Mouse (Mus musculus) lung, embryonic 15.5 days (tissue): ENCODE measurements around the gene Bsn. TPM values are rescaled to one million over a fixed set of nuclear protein-coding genes. Genes with fewer than 3 reads are reported as not detected.
A peak's percentile ranks its signal among the peaks of the same experiment; 100 is the strongest.

Experiments used
- ATAC-seq: fragments of 200-750 bp; cut with Nextera tagmentation; 2 replicates; pipeline ENCODE4 v1.8.0; 2017; ENCODE audit warnings: moderate number of reproducible peaks, borderline replicate concordance; ENCODE audit not compliant: low FRiP score, low TSS enrichment; ENCODE audit errors: extremely low read depth
- H3K27ac ChIP-seq: fragments of 300-500 bp; sonication (generic); 2 replicates; pipeline ENCODE4 v1.5.1; 2015; ENCODE audit warnings: moderate library complexity, mild to moderate bottlenecking, inconsistent platforms
- H3K27me3 ChIP-seq: fragments of 300-500 bp; sonication (generic); 2 replicates; pipeline ENCODE4 v1.6.1; 2015; ENCODE audit warnings: inconsistent platforms
- H3K36me3 ChIP-seq: fragments of 300-500 bp; sonication (generic); 2 replicates; pipeline ENCODE4 v1.6.1; 2015; ENCODE audit warnings: inconsistent platforms
- H3K4me1 ChIP-seq: fragments of 300-500 bp; sonication (generic); 2 replicates; pipeline ENCODE4 v1.6.1; 2015; ENCODE audit warnings: inconsistent platforms
- H3K4me2 ChIP-seq: fragments of 300-500 bp; sonication (generic); 2 replicates; pipeline ENCODE4 v1.6.1; 2015; ENCODE audit warnings: inconsistent platforms, mild to moderate bottlenecking, moderate library complexity
- H3K4me3 ChIP-seq: fragments of 300-500 bp; sonication (generic); 2 replicates; pipeline ENCODE4 v1.5.1; 2015; ENCODE audit warnings: mild to moderate bottlenecking, inconsistent platforms
- H3K9ac ChIP-seq: fragments of 300-500 bp; sonication (generic); 2 replicates; pipeline ENCODE4 v1.6.1; 2015; ENCODE audit warnings: inconsistent platforms
- H3K9me3 ChIP-seq: fragments of 300-500 bp; sonication (generic); 2 replicates; pipeline ENCODE4 v1.6.1; 2016; ENCODE audit warnings: inconsistent platforms
- WGBS: fragments of 180-500 bp; shearing (Covaris S2); methylation state at CpG from one replicate; pipeline ENCODE4 v1.1.7; 2015; 5-methylcytosine and 5-hydroxymethylcytosine counted together
- polyA plus RNA-seq: library from polyadenylated mRNA; unstranded; fragments of >200 nt; fragmentation: Nextera tagmentation; extraction: Ambion mirVana; gene quantifications from 2 replicates; pipeline ENCODE4 v1.2.1, GENCODE M21; 2015

Gene Bsn
- polyA plus RNA-seq, 1 experiment from 2014 or later, result 0.34 TPM

DNA sequence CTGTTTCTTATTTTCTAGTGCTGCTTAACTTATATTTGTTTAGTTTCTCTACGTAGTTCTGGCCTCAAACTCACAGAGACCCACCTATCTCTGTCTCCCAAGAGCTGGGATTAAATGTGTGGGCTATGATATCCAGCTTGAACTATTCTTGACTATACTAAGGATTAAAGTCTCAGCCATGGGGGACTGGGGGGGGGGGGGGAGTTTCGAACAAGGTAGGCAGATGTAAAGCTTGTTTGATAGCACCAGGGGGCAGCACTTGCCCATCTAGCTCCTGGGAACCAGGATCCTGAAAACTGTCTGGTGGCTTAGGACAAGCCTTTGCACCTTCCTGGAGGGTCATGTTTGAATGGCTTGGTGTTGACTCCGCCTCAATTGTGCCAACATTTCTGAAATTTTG, 94.7 kb downstream of the Bsn start:
- peak overlapping the region; percentile 71 for H3K4me3 ChIP-seq
- H3K27me3 ChIP-seq, result no peaks in the 10 kb centered on the region
- WGBS, result 7% methylated on average over 3 of the region's 3 CpGs
- H3K27ac ChIP-seq, result peak overlapping the region; percentile 82; the same call in 1 of the 2 replicates
- peaks cover 18% of the 10 kb centered on the region for H3K4me1 ChIP-seq
- no peak for ATAC-seq
- H3K9me3 ChIP-seq, result no peaks in the 10 kb centered on the region
- H3K36me3 ChIP-seq, result peaks cover 9% of the 10 kb centered on the region; the same call in 1 of the 2 replicates
- peak overlapping the region; percentile 99 for H3K4me2 ChIP-seq
- peak overlapping the region; percentile 72; the same call in 1 of the 2 replicates for H3K9ac ChIP-seq

GRCm38 (mm10) chr9:108094998-108095411, 95.2 kb downstream of the Bsn start:
- Histone ChIP-seq H3K4me1 (peaks cover 18% of the 10 kb centered on the region), H3K36me3 (peaks cover 14% of the 10 kb centered on the region; the same call in 1 of the 2 replicates), H3K9me3 (no peaks in the 10 kb centered on the region), H3K9ac (peak overlapping the region; percentile 72), H3K27ac (peak overlapping the region; percentile 82), H3K4me3 (peak overlapping the region; percentile 71), H3K27me3 (no peaks in the 10 kb centered on the region), H3K4me2 (peak overlapping the region; percentile 99)
- ATAC-seq, result no peak; the same call in 1 of the 2 replicates
- WGBS, result under 1% methylated on average over 16 of the region's 16 CpGs

DNA sequence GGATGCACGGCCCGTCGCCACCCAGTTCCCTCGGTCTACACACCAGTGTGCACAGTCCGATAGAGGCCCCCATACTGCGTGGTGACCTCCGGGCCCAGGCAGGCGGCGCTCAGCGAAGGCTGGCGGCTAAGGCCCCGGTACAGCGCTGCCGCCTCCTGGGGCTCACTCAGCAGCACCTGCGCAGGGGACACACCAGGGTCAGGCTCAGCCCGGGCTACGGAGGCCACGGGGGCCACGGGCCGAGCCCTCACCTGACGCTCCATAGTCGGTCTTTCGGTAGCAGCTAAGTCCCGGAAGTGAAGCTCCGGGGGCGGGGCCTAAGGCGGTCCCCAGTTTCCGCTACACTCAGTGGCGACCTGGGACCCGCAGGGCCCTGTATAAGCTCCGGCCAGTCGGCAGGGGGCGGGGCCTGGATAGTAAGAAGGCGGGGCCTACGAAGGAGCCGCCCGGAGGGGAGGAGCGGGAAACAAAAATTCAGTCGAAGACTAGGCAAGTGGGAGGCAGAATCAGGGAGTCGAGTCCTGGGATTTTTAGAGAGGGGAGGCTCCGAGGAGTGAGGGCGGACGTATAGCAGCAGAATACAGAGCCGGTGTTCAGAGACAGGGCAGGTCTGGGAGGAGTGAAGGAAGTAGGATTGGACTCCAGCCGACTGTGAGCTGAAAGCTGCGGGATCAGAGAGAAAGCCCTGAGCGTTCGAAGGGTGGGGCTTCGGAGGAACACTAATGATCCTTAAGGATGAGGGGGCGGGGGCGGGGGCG, 95.8 kb downstream of the Bsn start, which contains the start of gene Apeh:
Apeh (minus strand) TSS at position 423 of the 758 bp plus-strand sequence.
- Histone ChIP-seq H3K9ac (peak within 1 kb of the TSS; percentile 72), H3K36me3 (peaks cover 20% of the 10 kb centered on the region), H3K4me1 (peaks cover 18% of the 10 kb centered on the region), H3K4me2 (peak within 1 kb of the TSS; percentile 99), H3K27ac (peak within 1 kb of the TSS; percentile 82), H3K4me3 (peak within 1 kb of the TSS; percentile 71), H3K27me3 (no peaks in the 10 kb centered on the region), H3K9me3 (no peaks in the 10 kb centered on the region)
- peak; percentile 96 for ATAC-seq
- WGBS, result under 1% methylated on average over 52 of the region's 52 CpGs

DNA sequence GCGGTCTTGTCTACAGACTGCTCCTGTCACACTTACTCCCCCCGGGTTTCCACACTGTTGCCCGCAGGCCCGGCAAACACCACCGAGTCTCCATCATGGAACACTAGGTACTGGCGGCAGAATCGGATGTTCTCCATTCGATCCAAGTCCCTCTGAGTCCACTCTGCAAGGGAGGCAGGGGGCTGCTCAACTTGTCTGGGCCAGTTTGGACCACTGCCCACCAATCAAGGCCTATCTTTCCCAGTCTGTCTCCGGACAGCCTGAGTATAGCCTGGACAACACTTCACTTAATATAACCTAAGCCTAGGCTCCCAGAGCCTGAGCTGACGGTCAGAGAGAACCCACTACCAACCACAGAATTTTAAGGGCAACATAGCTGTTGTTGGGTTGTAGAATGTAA, 96.6 kb downstream of the Bsn start:
- no peak for ATAC-seq
- Histone ChIP-seq H3K9me3 (no peaks in the 10 kb centered on the region), H3K4me3 (peak overlapping the region; percentile 71), H3K4me2 (peak overlapping the region; percentile 99), H3K27me3 (no peaks in the 10 kb centered on the region), H3K9ac (peak overlapping the region; percentile 72), H3K27ac (peak overlapping the region; percentile 82; the same call in 1 of the 2 replicates), H3K4me1 (peaks cover 18% of the 10 kb centered on the region), H3K36me3 (peaks cover 28% of the 10 kb centered on the region)
- WGBS, result 63% methylated on average over 10 of the region's 10 CpGs

DNA sequence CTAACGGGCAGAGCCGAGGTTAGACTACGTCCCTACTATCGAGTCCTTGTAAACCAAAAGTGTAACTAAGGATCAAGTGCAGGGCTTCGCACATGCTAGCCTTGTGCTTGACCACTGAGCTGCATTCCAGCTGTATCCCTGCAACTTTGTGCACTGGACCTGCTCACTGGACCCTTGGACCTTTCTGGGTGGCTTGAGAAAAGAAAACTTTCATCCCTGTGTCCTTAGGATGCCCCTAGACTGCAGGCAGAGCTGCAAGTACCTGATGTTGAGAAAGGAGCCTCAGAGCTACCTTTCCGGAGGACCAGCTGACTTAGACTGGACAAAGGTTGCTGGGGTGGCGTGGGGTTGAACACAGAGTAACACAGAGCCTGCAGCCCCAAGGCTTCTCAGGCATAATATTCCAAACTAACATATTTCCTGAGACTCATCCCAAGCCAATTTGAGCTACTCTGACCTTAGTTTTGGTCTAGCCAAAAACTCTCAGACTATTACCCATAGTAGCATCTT, 99.5 kb downstream of the Bsn start:
- Histone ChIP-seq H3K4me3 (no peak overlapping the region), H3K27ac (no peak overlapping the region), H3K9ac (no peak overlapping the region), H3K27me3 (no peaks in the 10 kb centered on the region), H3K4me2 (no peak overlapping the region), H3K4me1 (peaks cover 18% of the 10 kb centered on the region), H3K9me3 (no peaks in the 10 kb centered on the region), H3K36me3 (peaks cover 54% of the 10 kb centered on the region)
- ATAC-seq, result no peak
- WGBS, result 93% methylated on average over 7 of the region's 7 CpGs

GRCm38 (mm10) chr9:108085261-108085660, 104.9 kb downstream of the Bsn start:
- WGBS, result 92% methylated on average over 4 of the region's 4 CpGs
- Histone ChIP-seq H3K4me1 (0 out of 2 replicates have a peak, but pooled peaks cover 5% of the 10 kb centered on the region), H3K36me3 (peaks cover 59% of the 10 kb centered on the region), H3K9ac (no peak overlapping the region), H3K27me3 (peaks cover 34% of the 10 kb centered on the region), H3K4me3 (no peak overlapping the region), H3K4me2 (no peak overlapping the region), H3K27ac (no peak overlapping the region), H3K9me3 (no peaks in the 10 kb centered on the region)
- no peak for ATAC-seq

DNA sequence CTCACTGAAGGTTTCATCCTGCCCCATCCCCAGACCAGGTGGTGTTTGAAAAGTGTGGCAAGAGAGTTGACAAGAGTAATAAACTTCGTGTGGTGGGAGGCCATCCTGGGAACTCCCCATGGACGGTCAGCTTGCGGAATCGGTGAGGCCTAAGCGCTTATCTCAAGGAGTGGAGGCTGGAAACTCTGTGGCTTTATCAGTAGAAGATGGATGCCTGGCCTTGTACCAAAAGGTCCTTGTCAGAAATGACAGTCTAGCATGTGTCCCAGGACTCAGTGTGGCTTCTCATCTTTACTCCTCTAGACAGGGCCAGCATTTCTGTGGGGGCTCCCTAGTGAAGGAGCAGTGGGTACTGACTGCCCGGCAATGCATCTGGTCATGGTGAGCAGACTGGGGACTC, 106.6 kb downstream of the Bsn start:
- no peak for ATAC-seq
- H3K27ac ChIP-seq, result no peak overlapping the region
- H3K36me3 ChIP-seq, result peaks cover 42% of the 10 kb centered on the region
- H3K9ac ChIP-seq, result no peak overlapping the region
- H3K4me1 ChIP-seq, result peaks cover 11% of the 10 kb centered on the region
- WGBS, result 42% methylated on average over 6 of the region's 6 CpGs
- H3K27me3 ChIP-seq, result peaks cover 34% of the 10 kb centered on the region
- no peak overlapping the region for H3K4me3 ChIP-seq
- no peaks in the 10 kb centered on the region for H3K9me3 ChIP-seq
- H3K4me2 ChIP-seq, result no peak overlapping the region

GRCm38 (mm10) chr9:108082988-108083431, 107.2 kb downstream of the Bsn start, which contains the start of gene Rnf123:
Gene Rnf123 (minus strand): TSS chr9:108083346.
- peaks cover 34% of the 10 kb centered on the region for H3K27me3 ChIP-seq
- peak within 1 kb of the TSS; percentile 19 for H3K4me3 ChIP-seq
- peaks cover 38% of the 10 kb centered on the region for H3K36me3 ChIP-seq
- WGBS, result 26% methylated on average over 12 of the region's 12 CpGs
- H3K9me3 ChIP-seq, result no peaks in the 10 kb centered on the region
- no peak for ATAC-seq
- H3K4me2 ChIP-seq, result peak within 1 kb of the TSS; percentile 49
- peaks cover 16% of the 10 kb centered on the region for H3K4me1 ChIP-seq
- H3K27ac ChIP-seq, result no peak within 1 kb of the TSS
- H3K9ac ChIP-seq, result no peak within 1 kb of the TSS

- H3K9me3 ChIP-seq, result no peaks in the 10 kb centered on the region
Measured at GRCm38 (mm10) chr9:108082549-108082948, 107.6 kb downstream of the Bsn start.

GRCm38 (mm10) chr9:108080168-108080567, 110.0 kb downstream of the Bsn start, which contains the start of gene Mst1:
Gene Mst1 (plus strand): TSS chr9:108080436.
- 61% methylated on average over 5 of the region's 5 CpGs for WGBS
- no peak for ATAC-seq
- Histone ChIP-seq H3K9me3 (no peaks in the 10 kb centered on the region), H3K27ac (no peak within 1 kb of the TSS), H3K4me3 (peak within 1 kb of the TSS; percentile 69), H3K9ac (peak within 1 kb of the TSS; percentile 86), H3K36me3 (peaks cover 11% of the 10 kb centered on the region; the same call in 1 of the 2 replicates), H3K27me3 (peaks cover 34% of the 10 kb centered on the region), H3K4me2 (peak within 1 kb of the TSS; percentile 82), H3K4me1 (peaks cover 21% of the 10 kb centered on the region)

More at GRCm38 (mm10) chr9:108082549-108082948, 107.6 kb downstream of the Bsn start:
- peak overlapping the region; percentile 49 for H3K4me2 ChIP-seq
- 4% methylated on average over 19 of the region's 19 CpGs for WGBS
- H3K4me3 ChIP-seq, result peak overlapping the region; percentile 19
- peaks cover 34% of the 10 kb centered on the region for H3K27me3 ChIP-seq
- ATAC-seq, result no peak
- no peak overlapping the region for H3K27ac ChIP-seq
- H3K36me3 ChIP-seq, result peaks cover 33% of the 10 kb centered on the region
- H3K4me1 ChIP-seq, result peaks cover 21% of the 10 kb centered on the region
- H3K9ac ChIP-seq, result no peak overlapping the region

- ATAC-seq, result no peak
- no peak overlapping the region for H3K4me3 ChIP-seq
- no peak overlapping the region for H3K9ac ChIP-seq
- WGBS, result 58% methylated on average over 7 of the region's 7 CpGs
- H3K27ac ChIP-seq, result no peak overlapping the region
- peaks cover 7% of the 10 kb centered on the region for H3K4me1 ChIP-seq
- no peaks in the 10 kb centered on the region for H3K9me3 ChIP-seq
- H3K4me2 ChIP-seq, result no peak overlapping the region
- peaks cover 9% of the 10 kb centered on the region; the same call in 1 of the 2 replicates for H3K36me3 ChIP-seq
- no peaks in the 10 kb centered on the region for H3K27me3 ChIP-seq
Measured at GRCm38 (mm10) chr9:108073141-108073930, 116.8 kb downstream of the Bsn start.
